Mouse (Mus musculus): ENCODE results near the gene Tnfsf10.

GRCm38 (mm10) chr3:27269151-27269550, 47.7 kb upstream of the Tnfsf10 start:
- TF ChIP-seq CTCF (IDR thresholded peaks at IDR 0.05; ENCODE audit: low read depth) (no peak), EP300 (IDR thresholded peaks at IDR 0.05; ENCODE audit: low read depth) (no peak)
